Mouse (Mus musculus) E14TG2a.4 (cell line): ENCODE data around the gene Sec14l2.

ENCODE experiments used
- H3K27me3 ChIP-seq: 2 replicates; pipeline ENCODE4 v1.6.1; 2014; ENCODE audit warnings: low read length, control low read depth; ENCODE audit not compliant: insufficient read depth
- H3K36me3 ChIP-seq: 2 replicates; pipeline ENCODE4 v1.6.1; 2014; ENCODE audit warnings: low read length, control low read depth; ENCODE audit not compliant: insufficient read depth
- H3K4me1 ChIP-seq: replicated peaks from 2 replicates; pipeline ENCODE4 v1.6.1; 2014; ENCODE audit warnings: low read depth, low read length, control low read depth
- H3K4me3 ChIP-seq: replicated peaks from 2 replicates; pipeline ENCODE4 v1.5.1; 2014; ENCODE audit warnings: mild to moderate bottlenecking, low read length
- H3K9me3 ChIP-seq: 2 replicates; pipeline ENCODE4 v1.6.1; 2014; ENCODE audit warnings: low read length, control low read depth
- CTCF ChIP-seq: conservative IDR thresholded peaks from 2 replicates; pipeline ENCODE4 v1.5.1; 2014; ENCODE audit warnings: low read length
- NANOG ChIP-seq: IDR thresholded peaks from 2 replicates; pipeline ENCODE4 v1.6.1; 2014; ENCODE audit warnings: borderline replicate concordance, low read length, mixed read lengths
- POU5F1 ChIP-seq: IDR thresholded peaks from 2 replicates; pipeline ENCODE4 v1.6.1; 2014; ENCODE audit warnings: low read length, borderline replicate concordance

The Sec14l2 gene

DNA sequence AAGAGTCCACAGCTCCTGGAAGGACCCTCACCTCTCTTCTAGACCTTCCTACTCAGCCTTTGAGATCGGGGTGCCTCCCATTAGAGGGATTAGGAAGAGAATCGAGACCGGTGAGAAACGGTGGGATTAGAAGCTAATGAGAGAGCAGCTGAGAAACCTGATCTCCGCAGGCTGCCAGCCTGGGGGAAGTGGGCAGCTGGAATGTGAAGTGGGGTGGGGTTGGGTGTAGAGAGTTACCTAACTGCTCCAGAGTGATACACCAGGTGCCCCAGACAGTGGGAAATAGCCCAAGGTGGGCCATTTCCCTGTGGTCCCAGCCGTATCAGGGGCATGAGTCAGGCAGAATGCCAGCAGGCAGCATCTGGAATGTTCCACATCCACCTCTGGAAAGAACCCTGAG is 60.2 kb downstream of the Sec14l2 start:
- Histone ChIP-seq H3K27me3 (peaks cover 18% of the 10 kb centered on the region), H3K4me1 (peaks cover 25% of the 10 kb centered on the region), H3K4me3 (no peak overlapping the region), H3K36me3 (no peaks in the 10 kb centered on the region), H3K9me3 (no peaks in the 10 kb centered on the region)
- TF ChIP-seq POU5F1 (no peak), NANOG (no peak), CTCF (no peak)

DNA sequence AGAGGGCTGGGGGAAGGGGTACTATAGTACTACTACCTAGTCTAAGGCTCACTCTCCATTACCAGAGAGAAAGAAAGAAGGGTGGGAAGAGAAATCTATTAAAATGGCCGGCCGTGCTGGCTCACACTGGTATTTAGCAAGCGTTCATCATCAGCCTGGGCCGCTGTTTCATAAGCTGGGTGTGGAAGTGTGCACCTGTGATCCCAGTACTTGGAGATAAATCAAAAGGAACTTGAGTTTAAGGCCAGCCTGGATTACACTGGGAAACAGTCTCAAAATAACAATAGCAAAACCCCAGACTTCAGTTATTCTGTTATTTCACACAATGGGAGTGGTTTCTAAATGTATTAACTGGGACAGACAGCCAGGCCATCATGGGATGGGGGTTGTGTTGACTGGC is 60.7 kb downstream of the Sec14l2 start:
- H3K36me3 ChIP-seq: no peaks in the 10 kb centered on the region
- H3K4me1 ChIP-seq: peaks cover 25% of the 10 kb centered on the region
- H3K9me3 ChIP-seq: no peaks in the 10 kb centered on the region
- no peak overlapping the region for H3K4me3 ChIP-seq
- H3K27me3 ChIP-seq: peaks cover 19% of the 10 kb centered on the region
- TF ChIP-seq CTCF: no peak
- TF ChIP-seq NANOG: no peak
- no peak for TF ChIP-seq POU5F1

DNA sequence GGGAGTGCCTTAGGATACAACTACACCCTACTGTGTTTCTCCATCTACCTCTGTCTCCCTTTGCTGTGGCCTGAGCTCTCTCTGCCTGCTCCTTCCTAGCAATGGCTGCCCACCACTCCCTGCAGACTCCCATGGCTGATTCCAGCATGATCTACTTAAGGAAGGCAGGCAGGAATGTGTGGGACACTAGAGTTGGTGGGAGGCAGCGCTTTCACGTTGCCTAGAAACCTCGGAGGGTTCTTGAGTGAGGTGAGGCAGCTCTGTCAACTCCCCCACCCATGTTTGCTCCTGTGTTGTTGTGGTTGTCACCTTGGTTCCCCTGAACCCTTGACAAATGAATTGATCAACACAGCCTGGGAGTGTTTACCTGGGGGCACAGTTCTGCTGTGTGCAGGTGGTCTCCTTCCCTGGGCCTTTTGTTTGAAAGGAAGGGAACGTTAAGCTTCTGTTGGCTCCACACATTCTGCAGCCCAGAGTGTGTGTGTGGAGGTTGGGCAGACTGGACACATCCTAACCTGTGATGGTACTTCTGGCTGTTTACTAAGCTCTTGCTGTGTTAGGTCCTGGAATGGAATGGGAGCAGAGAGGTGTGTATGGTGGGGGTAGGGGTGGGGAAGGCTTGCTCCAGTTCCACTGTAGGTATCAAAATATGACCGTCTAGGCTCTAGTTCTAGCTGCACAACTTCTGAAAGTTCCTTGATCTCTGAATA is 62.2 kb downstream of the Sec14l2 start:
- H3K27me3 ChIP-seq: peaks cover 21% of the 10 kb centered on the region
- H3K4me3 ChIP-seq: no peak overlapping the region
- H3K4me1 ChIP-seq: peaks cover 25% of the 10 kb centered on the region
- TF ChIP-seq POU5F1: no peak
- no peak for TF ChIP-seq CTCF
- TF ChIP-seq NANOG: no peak
- H3K9me3 ChIP-seq: no peaks in the 10 kb centered on the region
- H3K36me3 ChIP-seq: no peaks in the 10 kb centered on the region

DNA sequence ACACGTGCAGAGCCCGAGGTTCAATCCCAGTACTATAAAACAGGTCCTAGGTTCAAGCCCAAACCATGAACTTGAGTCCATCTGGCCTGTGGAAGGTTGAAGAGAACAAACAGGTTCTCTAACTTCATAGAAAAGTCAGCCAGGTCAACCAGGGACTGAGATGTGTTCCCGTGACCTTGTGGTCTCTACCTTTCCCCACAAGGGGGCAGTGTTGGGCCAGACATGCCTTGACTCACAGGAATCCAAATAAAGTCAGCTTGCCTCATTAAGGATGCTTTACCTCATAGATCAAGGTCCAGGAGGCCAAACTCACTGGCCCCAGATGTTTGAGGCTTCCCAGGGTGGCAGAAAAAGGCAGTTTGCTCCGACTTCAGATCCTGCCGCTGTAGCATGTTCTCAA is 69.6 kb downstream of the Sec14l2 start:
- H3K36me3 ChIP-seq: no peaks in the 10 kb centered on the region
- TF ChIP-seq NANOG: no peak
- peak; percentile 82 for TF ChIP-seq CTCF
- peaks cover 3% of the 10 kb centered on the region for H3K9me3 ChIP-seq
- H3K4me3 ChIP-seq: no peak overlapping the region
- H3K27me3 ChIP-seq: peaks cover 2% of the 10 kb centered on the region; the same call in 1 of the 2 replicates
- H3K4me1 ChIP-seq: peaks cover 8% of the 10 kb centered on the region; the same call in 1 of the 2 replicates

DNA sequence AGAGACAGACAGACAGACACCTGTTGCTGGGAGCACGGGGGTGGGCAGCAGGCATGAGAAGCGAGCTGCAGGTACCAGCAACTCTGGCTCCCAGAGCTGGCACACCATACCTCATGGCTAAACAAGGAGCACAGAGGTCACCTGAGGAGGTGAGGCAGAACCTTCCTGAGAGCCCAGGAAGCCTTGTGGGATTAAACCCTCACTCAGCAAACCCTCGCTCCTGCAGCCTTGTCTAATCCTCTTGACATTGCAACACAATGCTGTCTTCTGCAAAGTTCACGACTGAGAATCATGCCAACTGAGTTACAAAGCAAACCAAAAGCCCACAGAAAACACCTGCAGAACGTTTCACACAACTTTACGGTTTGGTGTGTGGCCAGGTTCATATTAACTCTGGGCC is 74.8 kb downstream of the Sec14l2 start:
- H3K27me3 ChIP-seq: no peaks in the 10 kb centered on the region; the same call in 1 of the 2 replicates
- H3K4me1 ChIP-seq: peaks cover 7% of the 10 kb centered on the region; the same call in 1 of the 2 replicates
- 0 out of 2 replicates have a peak, but pooled peaks cover 5% of the 10 kb centered on the region for H3K36me3 ChIP-seq
- H3K4me3 ChIP-seq: no peak overlapping the region
- TF ChIP-seq POU5F1: no peak
- TF ChIP-seq NANOG: no peak
- TF ChIP-seq CTCF: no peak
- H3K9me3 ChIP-seq: peaks cover 21% of the 10 kb centered on the region

DNA sequence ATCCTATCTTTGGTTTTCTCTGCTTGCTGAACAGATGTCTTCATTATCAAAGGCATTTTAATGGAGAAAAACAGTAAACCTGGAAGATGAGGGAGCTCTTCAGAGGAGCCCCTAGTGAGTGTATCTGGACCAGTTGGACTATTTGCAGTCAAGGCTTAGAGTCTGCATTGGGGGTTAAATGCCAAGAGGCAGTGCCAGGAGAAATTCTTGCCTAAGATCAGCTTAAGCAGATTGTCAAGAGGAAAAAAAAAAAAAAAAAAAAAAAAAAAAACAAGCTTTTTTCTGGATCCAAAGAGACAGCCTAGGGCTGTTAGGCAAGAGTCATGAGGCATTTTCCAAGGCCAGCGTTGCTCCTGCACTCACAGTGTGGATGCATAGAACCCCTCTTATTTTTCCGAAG is 75.4 kb downstream of the Sec14l2 start:
- Histone ChIP-seq H3K27me3 (no peaks in the 10 kb centered on the region; the same call in 1 of the 2 replicates), H3K9me3 (peaks cover 21% of the 10 kb centered on the region), H3K4me3 (no peak overlapping the region), H3K4me1 (peaks cover under 1% of the 10 kb centered on the region; the same call in 1 of the 2 replicates), H3K36me3 (0 out of 2 replicates have a peak, but pooled peaks cover 5% of the 10 kb centered on the region)
- no peak for TF ChIP-seq POU5F1
- no peak for TF ChIP-seq NANOG
- TF ChIP-seq CTCF: no peak
